Mouse (Mus musculus) MEL (cell line): Measurements from ENCODE around the gene Lmo4.

ENCODE experiments used
- CTCF ChIP-seq, 3 experiments: IDR thresholded peaks in 2 of 3; conservative IDR thresholded peaks in 1 of 3; 2 replicates each; pipeline ENCODE4 v1.5.1; 2011 to 2012; ENCODE audit warnings: low read length in 3 of 3, low read depth in 2 of 3, mild to moderate bottlenecking in 2 of 3, improper control_type of control experiment in 1 of 3, inconsistent platforms in 1 of 3, mixed read lengths in 1 of 3, moderate library complexity in 1 of 3; ENCODE audit not compliant: control insufficient read depth in 1 of 3, insufficient read depth in 1 of 3, poor library complexity in 1 of 3, severe bottlenecking in 1 of 3
- HCFC1 ChIP-seq: IDR thresholded peaks from 2 replicates; pipeline ENCODE4 v1.6.1; 2012; ENCODE audit warnings: low read depth, mild to moderate bottlenecking, inconsistent platforms, low read length, improper control_type of control experiment, moderate library complexity
- MAZ ChIP-seq: IDR thresholded peaks from 2 replicates; pipeline ENCODE4 v1.6.1; 2012; ENCODE audit warnings: low read depth, mild to moderate bottlenecking, inconsistent platforms, low read length, improper control_type of control experiment
- POLR2A ChIP-seq, 2 experiments: IDR thresholded peaks; 2 replicates each; pipeline ENCODE4 v1.6.1; 2011 to 2012; ENCODE audit warnings: low read length in 2 of 2, mild to moderate bottlenecking in 2 of 2, control low read depth in 1 of 2, improper control_type of control experiment in 1 of 2, low read depth in 1 of 2, moderate library complexity in 1 of 2; ENCODE audit not compliant: control insufficient read depth in 1 of 2, insufficient read depth in 1 of 2, poor library complexity in 1 of 2
- RAD21 ChIP-seq: IDR thresholded peaks from 2 replicates; pipeline ENCODE4 v1.6.1; 2011; ENCODE audit warnings: mild to moderate bottlenecking, low read depth, low read length, improper control_type of control experiment

GRCm38 (mm10) chr3:144224594-144224993 lies 19.6 kb upstream of the Lmo4 start:
- TF ChIP-seq MAZ (no peak), HCFC1 (no peak), RAD21 (no peak), CTCF (IDR thresholded peaks at IDR 0.05 in 2 of 3, conservative IDR thresholded peaks at IDR 0.05 in 1 of 3; ENCODE audit: control insufficient read depth in 1 of 3, insufficient read depth in 1 of 3, low read depth in 2 of 3, low read length in 3 of 3, poor library complexity in 1 of 3, severe bottlenecking in 1 of 3) (no peak), POLR2A (IDR thresholded peaks at IDR 0.05; ENCODE audit: control insufficient read depth in 1 of 2, insufficient read depth in 1 of 2, low read depth in 1 of 2, low read length in 2 of 2, poor library complexity in 1 of 2) (no peak)
